Mouse (Mus musculus): ENCODE measurements around the gene Pcnp.

GRCm38 (mm10) chr16:56012789-56013743, 16.5 kb downstream of the Pcnp start:
- TF ChIP-seq POLR2A (IDR thresholded peaks at IDR 0.05; ENCODE audit: borderline replicate concordance, control insufficient read depth, low read depth, low read length): no peak
- TF ChIP-seq CTCF (IDR thresholded peaks at IDR 0.05; ENCODE audit: control insufficient read depth, insufficient read depth, low read length): no peak
